Mouse (Mus musculus): ENCODE measurements around the gene Aox4. TPM values are rescaled to one million over a fixed set of nuclear protein-coding genes. Genes with fewer than 3 reads are reported as not detected.

Aox4 gene
- polyA plus RNA-seq, 1 experiment from 2014 or later = 0.07 TPM

DNA sequence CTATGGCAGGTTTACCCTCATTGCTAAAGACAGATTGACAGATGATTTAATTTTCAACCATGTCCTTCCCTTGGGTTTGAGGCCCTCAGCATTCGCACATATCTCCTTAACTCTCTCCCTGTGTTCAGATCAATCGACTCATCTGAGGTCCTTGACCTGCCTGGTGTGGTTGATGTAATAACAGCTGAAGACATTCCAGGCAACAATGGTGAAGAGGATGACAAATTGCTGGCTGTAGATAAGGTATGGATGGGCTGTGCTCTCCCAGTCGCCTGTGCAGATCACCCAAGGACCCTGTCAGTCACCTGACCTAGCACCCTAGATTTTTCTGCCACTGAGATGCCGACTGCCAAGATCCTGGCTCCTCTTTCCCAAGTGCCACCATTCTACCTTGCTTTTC, 99.7 kb downstream of the Aox4 start:
- no peak overlapping the region for H3K27ac ChIP-seq (ENCODE audit: low read depth, low read length)
- ATAC-seq (replicated peaks; ENCODE audit: low FRiP score) = no peak
- 89% methylated on average over 4 of the region's 4 CpGs for WGBS
- no peak overlapping the region for H3K4me2 ChIP-seq (ENCODE audit: low read depth, low read length, severe bottlenecking)
- H3K4me1 ChIP-seq (replicated peaks; ENCODE audit: control insufficient read depth, insufficient read depth, low read length) = no peaks in the 10 kb centered on the region
- no peak for DNase-seq (ENCODE audit: low spot score)
- no peak overlapping the region for H3K4me3 ChIP-seq (ENCODE audit: low read depth, low read length)
- no peaks in the 10 kb centered on the region for H3K27me3 ChIP-seq (ENCODE audit: control insufficient read depth, insufficient read depth, low read length)
- no peaks in the 10 kb centered on the region for H3K36me3 ChIP-seq (ENCODE audit: control insufficient read depth, insufficient read depth, low read length)
- no peaks in the 10 kb centered on the region for H3K9me3 ChIP-seq (ENCODE audit: control insufficient read depth, low read length)
- no peak overlapping the region for H3K9ac ChIP-seq (ENCODE audit: low read length)

DNA sequence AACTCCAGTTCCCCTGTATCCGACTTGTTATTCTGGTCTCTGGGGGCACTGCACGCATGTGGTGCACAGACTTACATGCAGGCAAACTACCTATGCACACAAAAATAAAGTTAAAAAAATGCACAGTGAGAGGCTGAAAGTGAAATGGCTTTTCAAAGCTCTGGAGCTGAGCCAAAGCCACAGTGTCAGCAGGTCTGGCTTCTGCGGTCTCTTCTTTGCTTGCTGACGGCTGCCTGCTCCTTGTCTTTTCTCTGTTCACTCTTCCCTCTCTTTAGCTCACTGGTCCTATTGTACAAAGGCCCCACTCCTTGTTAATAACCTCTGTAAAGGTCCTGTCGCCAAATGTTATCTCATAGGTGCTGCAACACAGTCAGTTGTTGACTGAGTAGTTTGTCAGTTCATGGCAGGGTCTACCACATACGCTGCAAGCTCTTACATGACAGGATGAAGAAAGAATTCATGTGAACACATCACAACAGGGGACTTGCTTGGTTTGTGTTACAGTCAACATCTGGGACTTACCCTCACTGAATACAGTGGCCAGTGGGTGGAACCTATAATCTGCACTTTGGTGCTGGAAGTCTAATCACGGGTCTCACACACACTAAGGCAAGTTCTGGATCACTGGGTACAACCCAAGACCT, 101.1 kb downstream of the Aox4 start:
- no peak overlapping the region for H3K4me3 ChIP-seq (ENCODE audit: low read depth, low read length)
- ATAC-seq (replicated peaks; ENCODE audit: low FRiP score) (no peak), DNase-seq (ENCODE audit: low spot score) (no peak)
- no peak overlapping the region for H3K27ac ChIP-seq (ENCODE audit: low read depth, low read length)
- H3K36me3 ChIP-seq (ENCODE audit: control insufficient read depth, insufficient read depth, low read length) = no peaks in the 10 kb centered on the region
- WGBS = 83% methylated on average over 7 of the region's 7 CpGs
- H3K9me3 ChIP-seq (ENCODE audit: control insufficient read depth, low read length) = no peaks in the 10 kb centered on the region
- H3K4me2 ChIP-seq (ENCODE audit: low read depth, low read length, severe bottlenecking) = no peak overlapping the region
- H3K9ac ChIP-seq (ENCODE audit: low read length) = no peak overlapping the region
- H3K4me1 ChIP-seq (replicated peaks; ENCODE audit: control insufficient read depth, insufficient read depth, low read length) = no peaks in the 10 kb centered on the region
- no peaks in the 10 kb centered on the region for H3K27me3 ChIP-seq (ENCODE audit: control insufficient read depth, insufficient read depth, low read length)

DNA sequence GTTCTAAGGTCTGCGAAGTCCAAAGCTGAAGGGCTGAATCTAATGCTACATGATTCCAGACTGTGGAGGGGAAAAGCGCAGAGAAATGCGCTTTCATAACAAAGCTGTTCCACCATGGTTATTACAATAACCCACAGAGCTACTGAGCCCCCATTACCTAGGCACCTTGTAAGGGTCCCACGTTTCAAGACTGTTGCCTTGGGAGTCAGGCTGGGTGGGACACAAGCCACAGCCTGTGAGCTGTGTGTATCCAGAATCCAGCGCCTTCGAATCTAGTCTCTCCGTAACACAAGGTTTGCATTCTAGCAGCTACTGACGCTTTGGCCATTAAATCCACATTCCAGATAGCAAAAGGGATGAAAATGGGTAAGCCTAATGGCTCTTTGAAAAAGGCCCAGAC, 103.0 kb downstream of the Aox4 start:
- Histone ChIP-seq H3K27me3 (ENCODE audit: control insufficient read depth, insufficient read depth, low read length) (no peaks in the 10 kb centered on the region), H3K9me3 (ENCODE audit: control insufficient read depth, low read length) (no peaks in the 10 kb centered on the region), H3K36me3 (ENCODE audit: control insufficient read depth, insufficient read depth, low read length) (no peaks in the 10 kb centered on the region), H3K4me3 (ENCODE audit: low read depth, low read length) (no peak overlapping the region), H3K4me1 (replicated peaks; ENCODE audit: control insufficient read depth, insufficient read depth, low read length) (no peaks in the 10 kb centered on the region), H3K9ac (ENCODE audit: low read length) (no peak overlapping the region), H3K4me2 (ENCODE audit: low read depth, low read length, severe bottlenecking) (no peak overlapping the region), H3K27ac (ENCODE audit: low read depth, low read length) (no peak overlapping the region)
- WGBS = 90% methylated on average over 8 of the region's 8 CpGs
- ATAC-seq (replicated peaks; ENCODE audit: low FRiP score) = no peak
- no peak for DNase-seq (ENCODE audit: low spot score)

DNA sequence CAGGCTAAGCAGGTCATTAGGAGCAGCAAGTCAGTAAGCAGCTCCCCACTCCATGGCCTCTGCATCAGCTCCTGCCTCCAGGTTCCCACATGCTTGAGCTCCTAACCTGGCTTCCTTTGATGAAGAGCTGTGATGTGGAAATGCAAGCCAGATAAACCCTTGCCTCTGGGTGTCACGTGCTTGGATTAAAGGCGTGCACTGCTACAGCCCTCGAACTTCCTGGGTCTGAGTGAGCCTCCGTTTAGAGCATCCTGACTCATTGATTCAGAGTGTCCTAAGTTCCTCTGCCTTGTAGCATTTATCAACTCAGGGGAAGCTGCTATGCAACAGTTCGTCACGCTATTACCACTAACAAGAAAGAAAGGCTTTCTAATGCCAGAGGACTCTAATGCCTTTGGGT, 105.3 kb downstream of the Aox4 start:
- H3K27me3 ChIP-seq (ENCODE audit: control insufficient read depth, insufficient read depth, low read length) = no peaks in the 10 kb centered on the region
- ATAC-seq (replicated peaks; ENCODE audit: low FRiP score) (no peak), DNase-seq (ENCODE audit: low spot score) (no peak)
- H3K36me3 ChIP-seq (ENCODE audit: control insufficient read depth, insufficient read depth, low read length) = no peaks in the 10 kb centered on the region
- no peaks in the 10 kb centered on the region for H3K4me1 ChIP-seq (replicated peaks; ENCODE audit: control insufficient read depth, insufficient read depth, low read length)
- no peak overlapping the region for H3K4me2 ChIP-seq (ENCODE audit: low read depth, low read length, severe bottlenecking)
- 76% methylated on average over 6 of the region's 6 CpGs for WGBS
- no peak overlapping the region for H3K27ac ChIP-seq (ENCODE audit: low read depth, low read length)
- no peak overlapping the region for H3K4me3 ChIP-seq (ENCODE audit: low read depth, low read length)
- no peak overlapping the region for H3K9ac ChIP-seq (ENCODE audit: low read length)
- no peaks in the 10 kb centered on the region for H3K9me3 ChIP-seq (ENCODE audit: control insufficient read depth, low read length)

Other genes starting within 250 kb of the Aox4 start
- gene Sgo2a, start 214.4 kb upstream of the Aox4 start, polyA plus RNA-seq (2014; fragmentation: Nextera tagmentation; extraction: Ambion mirVana) = 28.0 and 31.0 TPM in 2 replicates
- gene Kctd18, start 191.4 kb upstream of the Aox4 start, polyA plus RNA-seq (2014; fragmentation: Nextera tagmentation; extraction: Ambion mirVana) = 19.5 TPM in 2 replicates
- gene Aox1, start 180.5 kb upstream of the Aox4 start, polyA plus RNA-seq (2014; fragmentation: Nextera tagmentation; extraction: Ambion mirVana) = 0.12 and 0.16 TPM in 2 replicates
- 0.09 TPM in 1 of 2 replicates, not detected in the other for gene Aox3, start 97.3 kb upstream of the Aox4 start, polyA plus RNA-seq (2014; fragmentation: Nextera tagmentation; extraction: Ambion mirVana)
- gene Aox2, start 67.9 kb downstream of the Aox4 start, polyA plus RNA-seq (2014; fragmentation: Nextera tagmentation; extraction: Ambion mirVana) = 0.05 TPM in 1 of 2 replicates, not detected in the other
- 515 and 551 TPM in 2 replicates for gene Bzw1, start 182.5 kb downstream of the Aox4 start, polyA plus RNA-seq (2014; fragmentation: Nextera tagmentation; extraction: Ambion mirVana)
- gene Clk1, start 213.7 kb downstream of the Aox4 start, polyA plus RNA-seq (2014; fragmentation: Nextera tagmentation; extraction: Ambion mirVana) = 150 and 158 TPM in 2 replicates
- gene Nif3l1, start 234.8 kb downstream of the Aox4 start, polyA plus RNA-seq (2014; fragmentation: Nextera tagmentation; extraction: Ambion mirVana) = 64.6 and 66.6 TPM in 2 replicates
- 53.8 and 53.9 TPM in 2 replicates for gene Ppil3, start 235.1 kb downstream of the Aox4 start, polyA plus RNA-seq (2014; fragmentation: Nextera tagmentation; extraction: Ambion mirVana)

Data from forebrain, embryonic 11.5 days (tissue).